ENCODE assay signal across 30 mouse cellular contexts in the genomic region with DNA sequence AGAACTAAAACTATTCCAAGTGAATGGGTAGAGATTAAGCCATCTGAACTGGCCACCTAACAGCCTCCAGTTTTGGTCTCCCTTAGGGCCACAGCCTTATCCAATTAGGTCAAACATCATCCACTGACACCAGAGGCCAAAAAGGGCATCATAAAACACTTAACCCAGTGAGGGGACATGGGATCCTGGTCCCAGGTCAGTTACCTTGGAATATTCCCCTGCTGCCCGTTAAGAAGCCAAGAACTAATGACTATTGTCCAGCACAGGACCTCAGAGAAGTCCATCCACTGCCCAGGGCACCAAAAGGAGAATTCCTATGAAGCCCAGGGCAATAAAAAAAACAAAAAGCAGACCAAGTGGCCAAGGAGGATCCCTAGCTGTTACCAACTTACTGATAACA. TPM values are rescaled to one million over a fixed set of nuclear protein-coding genes. Genes with fewer than 3 reads are reported as not detected.
"Had no signal": no experiment of that assay in that cellular context is flagged by ENCODE, and none has a peak within 500 bp of the region (broad histone marks: within the 10 kb centered on the region; RNA-seq: fewer than 3 reads in every experiment).

No protein-coding gene starts in this region.

- H3K4me3 ChIP-seq: limb, embryonic 10.5 days; limb, embryonic 12.5 days; limb, embryonic 13.5 days; limb, embryonic 15.5 days; liver, embryonic 12.5 days; liver, embryonic 13.5 days; liver, embryonic 15.5 days; lung, embryonic 15.5 days; megakaryocyte, embryonic 14.5 days; midbrain, embryonic 10.5 days; midbrain, embryonic 12.5 days; midbrain, embryonic 13.5 days; midbrain, embryonic 15.5 days; myocyte had no signal

- H3K36me3 ChIP-seq: limb, embryonic 10.5 days; limb, embryonic 12.5 days; limb, embryonic 13.5 days; limb, embryonic 15.5 days; liver, embryonic 12.5 days; liver, embryonic 13.5 days; liver, embryonic 15.5 days; lung, embryonic 15.5 days; midbrain, embryonic 10.5 days; midbrain, embryonic 12.5 days; midbrain, embryonic 13.5 days; midbrain, embryonic 15.5 days had no signal

- H3K27me3 ChIP-seq: limb, embryonic 12.5 days; limb, embryonic 13.5 days; limb, embryonic 15.5 days; liver, embryonic 12.5 days; liver, embryonic 13.5 days; liver, embryonic 15.5 days; lung, embryonic 15.5 days; megakaryocyte, embryonic 14.5 days; midbrain, embryonic 12.5 days; midbrain, embryonic 13.5 days; midbrain, embryonic 15.5 days had no signal

- H3K4me1 ChIP-seq: limb, embryonic 10.5 days; limb, embryonic 12.5 days; limb, embryonic 13.5 days; limb, embryonic 15.5 days; midbrain, embryonic 10.5 days; midbrain, embryonic 12.5 days; midbrain, embryonic 13.5 days; midbrain, embryonic 15.5 days had no signal

- H3K9me3 ChIP-seq: limb, embryonic 10.5 days; limb, embryonic 15.5 days; liver, embryonic 13.5 days; liver, embryonic 15.5 days had no signal

- H3K27ac ChIP-seq: limb, embryonic 10.5 days; limb, embryonic 12.5 days; limb, embryonic 13.5 days; limb, embryonic 15.5 days; liver, embryonic 12.5 days; liver, embryonic 13.5 days; liver, embryonic 14.5 days; liver, embryonic 15.5 days; lung, embryonic 15.5 days; macrophage; midbrain, embryonic 10.5 days; midbrain, embryonic 12.5 days; midbrain, embryonic 13.5 days; midbrain, embryonic 15.5 days had no signal

- DNase-seq: left cerebral cortex, postnatal 4 days; liver; liver, embryonic 13.5 days; liver, postnatal 0 days; lung, adult 18-20 months; lung, adult 2 months; lung, embryonic 14.5 days; lung, postnatal 10 days; lung, postnatal 14 days; lung, postnatal 36 days; lung, postnatal 4 days; midbrain, embryonic 14.5 days had no signal

RNA-seq across cellular contexts. Expression of gene Myl9, which starts 13.6 kb away (rescaled TPM):
- total RNA-seq: megakaryocyte progenitor cell, adult 5-6 weeks; megakaryocyte, adult 5-6 weeks; megakaryocyte-erythroid progenitor cell, adult 5-6 weeks had no signal
- polyA plus RNA-seq: macrophage had no signal
